Comparison of ENCODE assay signal across 32 mouse cellular contexts in the genomic region with DNA sequence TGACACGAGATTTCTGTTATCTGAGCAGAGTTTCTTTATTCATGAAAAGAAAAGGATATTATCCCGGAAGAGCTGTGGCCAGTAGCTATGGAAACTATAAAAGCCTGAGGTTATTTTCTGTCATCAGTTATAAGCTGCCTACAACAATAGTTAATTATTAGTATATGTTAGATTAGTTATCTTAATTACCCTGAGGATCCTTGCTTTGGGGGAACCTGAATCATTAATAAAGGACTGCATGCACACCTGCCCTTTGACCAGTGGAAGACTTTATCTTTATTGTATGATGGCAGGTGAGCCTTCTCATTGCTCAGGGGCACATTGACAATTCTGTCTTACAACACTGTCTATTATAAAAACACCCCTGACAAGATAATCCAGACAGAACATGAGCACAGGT.
"Had no signal": no experiment of that assay in that cellular context is flagged by ENCODE, and none has a peak within 500 bp of the region (broad histone marks: within the 10 kb centered on the region; RNA-seq: fewer than 3 reads in every experiment).

No protein-coding gene starts in this region.

- H3K4me2 ChIP-seq: limb, embryonic 12.5 days; limb, embryonic 13.5 days; limb, embryonic 15.5 days; liver, embryonic 11.5 days; liver, embryonic 12.5 days; liver, embryonic 13.5 days; liver, embryonic 15.5 days; lung, embryonic 14.5 days; lung, embryonic 15.5 days; midbrain, embryonic 11.5 days; midbrain, embryonic 12.5 days; midbrain, embryonic 13.5 days; midbrain, embryonic 15.5 days; neural tube, embryonic 12.5 days had no signal

- H3K27me3 ChIP-seq: limb, embryonic 12.5 days; limb, embryonic 13.5 days; limb, embryonic 15.5 days; liver, embryonic 12.5 days; liver, embryonic 13.5 days; liver, embryonic 15.5 days; lung, embryonic 15.5 days; megakaryocyte, embryonic 14.5 days; midbrain, embryonic 12.5 days; midbrain, embryonic 13.5 days; midbrain, embryonic 15.5 days; neural tube, embryonic 12.5 days had no signal

- H3K27ac ChIP-seq: limb, embryonic 10.5 days; limb, embryonic 12.5 days; limb, embryonic 13.5 days; limb, embryonic 15.5 days; liver, embryonic 12.5 days; liver, embryonic 13.5 days; liver, embryonic 14.5 days; liver, embryonic 15.5 days; lung, embryonic 15.5 days; macrophage; midbrain, embryonic 10.5 days; midbrain, embryonic 12.5 days; midbrain, embryonic 13.5 days; midbrain, embryonic 15.5 days; neural tube, embryonic 12.5 days had no signal

- H3K4me1 ChIP-seq: limb, embryonic 10.5 days; limb, embryonic 12.5 days; limb, embryonic 13.5 days; limb, embryonic 15.5 days; liver, embryonic 12.5 days; liver, embryonic 13.5 days; liver, embryonic 15.5 days; lung, embryonic 15.5 days; megakaryocyte, embryonic 14.5 days; midbrain, embryonic 10.5 days; midbrain, embryonic 12.5 days; midbrain, embryonic 13.5 days; midbrain, embryonic 15.5 days; neural tube, embryonic 12.5 days had no signal

- H3K9me3 ChIP-seq: limb, embryonic 10.5 days; limb, embryonic 12.5 days; limb, embryonic 13.5 days; limb, embryonic 15.5 days; liver, embryonic 12.5 days; liver, embryonic 13.5 days; liver, embryonic 15.5 days; lung, embryonic 15.5 days; midbrain, embryonic 10.5 days; midbrain, embryonic 12.5 days; midbrain, embryonic 13.5 days; midbrain, embryonic 15.5 days; neural tube, embryonic 12.5 days had no signal

- H3K4me3 ChIP-seq: limb, embryonic 10.5 days; limb, embryonic 12.5 days; limb, embryonic 13.5 days; limb, embryonic 15.5 days; liver, embryonic 12.5 days; liver, embryonic 13.5 days; liver, embryonic 15.5 days; lung, embryonic 15.5 days; megakaryocyte, embryonic 14.5 days; midbrain, embryonic 10.5 days; midbrain, embryonic 12.5 days; midbrain, embryonic 13.5 days; midbrain, embryonic 15.5 days; myocyte; neural tube, embryonic 12.5 days had no signal

- H3K36me3 ChIP-seq: limb, embryonic 10.5 days; limb, embryonic 12.5 days; limb, embryonic 13.5 days; limb, embryonic 15.5 days; liver, embryonic 12.5 days; liver, embryonic 13.5 days; liver, embryonic 15.5 days; lung, embryonic 15.5 days; midbrain, embryonic 10.5 days; midbrain, embryonic 12.5 days; midbrain, embryonic 13.5 days; midbrain, embryonic 15.5 days; neural tube, embryonic 12.5 days had no signal

- ATAC-seq: liver, embryonic 12.5 days; liver, postnatal 0 days; lung, postnatal 0 days; midbrain, embryonic 13.5 days; midbrain, embryonic 15.5 days; midbrain, embryonic 16.5 days had no signal

- H3K9ac ChIP-seq: limb, embryonic 12.5 days; limb, embryonic 13.5 days; limb, embryonic 15.5 days; liver, embryonic 12.5 days; liver, embryonic 13.5 days; liver, embryonic 14.5 days; liver, embryonic 15.5 days; liver, postnatal 0 days; lung, embryonic 14.5 days; lung, embryonic 15.5 days; midbrain, embryonic 12.5 days; midbrain, embryonic 13.5 days; midbrain, embryonic 15.5 days; neural tube, embryonic 12.5 days had no signal

- DNase-seq: left cerebral cortex, postnatal 4 days; liver; liver, embryonic 13.5 days; liver, postnatal 0 days; lung, adult 18-20 months; lung, adult 2 months; lung, embryonic 14.5 days; lung, postnatal 10 days; lung, postnatal 14 days; lung, postnatal 36 days; lung, postnatal 4 days; midbrain, embryonic 14.5 days had no signal
